Mouse (Mus musculus) ovary, postnatal 14 days (tissue): ENCODE results near the gene Mylk3.

Experiments used
- DNase-seq: peaks from one replicate; pipeline ENCODE4 v3.0.0; 2022; ENCODE audit warnings: low spot score

Mylk3 gene

GRCm38 (mm10) chr8:85381926-85382325, 4.2 kb downstream of the Mylk3 start:
- DNase-seq = no peak

GRCm38 (mm10) chr8:85380824-85381209, 5.3 kb downstream of the Mylk3 start:
- DNase-seq = peak; percentile 15

GRCm38 (mm10) chr8:85380123-85380823, 5.9 kb downstream of the Mylk3 start:
- DNase-seq = no peak

- DNase-seq = peak; percentile 43
Observed at GRCm38 (mm10) chr8:85379142-85379781, 6.9 kb downstream of the Mylk3 start.

GRCm38 (mm10) chr8:85376516-85376915, 9.6 kb downstream of the Mylk3 start:
- DNase-seq = no peak

- DNase-seq = no peak
Observed at GRCm38 (mm10) chr8:85374286-85374685, 11.9 kb downstream of the Mylk3 start.

GRCm38 (mm10) chr8:85373435-85374039, 12.6 kb downstream of the Mylk3 start:
- DNase-seq = no peak

- no peak for DNase-seq
Observed at GRCm38 (mm10) chr8:85372465-85372839, 13.7 kb downstream of the Mylk3 start.

- DNase-seq = no peak
Observed at GRCm38 (mm10) chr8:85371736-85372464, 14.2 kb downstream of the Mylk3 start.

GRCm38 (mm10) chr8:85365176-85365575, 21.0 kb downstream of the Mylk3 start:
- DNase-seq = no peak

GRCm38 (mm10) chr8:85364628-85365027, 21.5 kb downstream of the Mylk3 start:
- no peak for DNase-seq

GRCm38 (mm10) chr8:85363406-85363805, 22.7 kb downstream of the Mylk3 start:
- DNase-seq = no peak

GRCm38 (mm10) chr8:85362211-85362610, 23.9 kb downstream of the Mylk3 start:
- no peak for DNase-seq

- no peak for DNase-seq
Observed at GRCm38 (mm10) chr8:85353287-85353686, 32.9 kb downstream of the Mylk3 start.

GRCm38 (mm10) chr8:85339871-85340573, 46.1 kb downstream of the Mylk3 start:
- no peak for DNase-seq

GRCm38 (mm10) chr8:85337681-85338080, 48.5 kb downstream of the Mylk3 start:
- no peak for DNase-seq

GRCm38 (mm10) chr8:85336211-85336933, 49.8 kb downstream of the Mylk3 start:
- no peak for DNase-seq

GRCm38 (mm10) chr8:85335105-85335504, 51.0 kb downstream of the Mylk3 start:
- no peak for DNase-seq

GRCm38 (mm10) chr8:85329506-85329905, 56.6 kb downstream of the Mylk3 start:
- DNase-seq = no peak

- no peak for DNase-seq
Observed at GRCm38 (mm10) chr8:85327036-85327435, 59.1 kb downstream of the Mylk3 start.

GRCm38 (mm10) chr8:85323084-85323483, 63.1 kb downstream of the Mylk3 start:
- DNase-seq = no peak
